Comparison of ENCODE assay signal across 8 mouse cellular contexts in the genomic region with DNA sequence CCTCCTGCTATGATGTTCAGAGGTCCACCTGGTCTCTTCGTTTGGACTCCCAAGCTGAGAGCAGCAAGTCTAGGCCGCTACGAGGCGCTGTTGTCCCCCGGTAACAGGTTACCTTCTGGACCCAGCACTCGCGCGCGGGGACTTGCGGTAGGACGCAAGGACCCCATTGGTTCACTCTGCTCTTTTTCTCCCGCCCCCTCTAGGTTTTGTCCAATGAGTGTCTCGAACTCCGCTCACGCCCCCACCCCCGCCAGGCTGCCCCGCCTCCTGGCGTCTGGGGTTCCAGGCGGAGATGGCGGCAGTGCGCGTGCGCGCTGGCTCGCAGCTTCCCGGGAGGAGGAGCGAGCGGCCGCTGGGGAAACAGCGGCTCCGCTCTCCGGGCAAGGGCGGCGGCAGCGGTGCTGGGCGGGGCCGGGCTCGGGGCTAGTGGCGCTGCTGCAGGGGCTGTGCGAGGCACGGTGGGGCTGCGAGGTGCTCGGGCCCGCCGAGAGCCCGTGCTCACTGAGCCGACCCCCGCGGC. TPM values are rescaled to one million over a fixed set of nuclear protein-coding genes. Genes with fewer than 3 reads are reported as not detected.
A peak's percentile ranks its signal among the peaks of the same experiment; 100 is the strongest.
DNase-seq lines count a peak whose midpoint lies in the region; ATAC-seq and TF ChIP-seq lines count a peak whose summit lies in the region.

A gene (plus strand): TSS at position 270 of the 520 bp plus-strand sequence.

- peak within 1 kb of the TSS; percentile 61 for H3K4me2 ChIP-seq in forebrain, embryonic 15.5 days (replicated peaks)

- H3K4me3 ChIP-seq in ES-E14 (ENCODE audit: insufficient read depth in 1 of 2, low read depth in 1 of 2, low read length in 2 of 2, poor library complexity in 1 of 2, severe bottlenecking in 1 of 2), result peak within 1 kb of the TSS; percentile 91 to 92
- peak within 1 kb of the TSS; percentile 95 for H3K4me3 ChIP-seq in forebrain, embryonic 15.5 days
- H3K4me3 ChIP-seq in lung, adult 2 months (replicated peaks; ENCODE audit: extremely low read depth, low read depth, low read length), result peak within 1 kb of the TSS; percentile 87

- DNase-seq in ES-E14 (ENCODE audit: low read depth, low spot score), result peak; percentile 98
- DNase-seq in cerebellum, adult 11-12 months, result peak; percentile 99
- DNase-seq in heart, postnatal 25 days (ENCODE audit: low spot score), result peak; percentile 98
- DNase-seq in layer of hippocampus, adult 18-20 months (ENCODE audit: low spot score in 2 of 2), result peak; percentile 99
- DNase-seq in lung, adult 2 months, result peak; percentile 98
- DNase-seq in thymus, adult 18-20 months, result peak; percentile 98 to 99

- no peaks in the 10 kb centered on the region for H3K36me3 ChIP-seq in ES-E14 (ENCODE audit: control insufficient read depth, insufficient read depth, low read length, poor library complexity, severe bottlenecking)
- no peaks in the 10 kb centered on the region for H3K36me3 ChIP-seq in forebrain, embryonic 15.5 days

- 1% methylated on average over 48 of the region's 49 CpGs for WGBS in forebrain, embryonic 15.5 days
- under 1% methylated on average over 49 of the region's 49 CpGs for WGBS in lung, adult 2 months

- in situ Hi-C loops in ES-E14 (cut with MboI; ENCODE audit: low sequenced_read_pairs in 2 of 2, unreplicated experiment in 2 of 2), result no loop called here

- TF ChIP-seq POLR2A in lung, adult 2 months (IDR thresholded peaks at IDR 0.05; ENCODE audit: borderline replicate concordance, extremely low read depth, low read depth, low read length), result peak; percentile 60; the same call in 1 of the 2 replicates

- H3K9me3 ChIP-seq in ES-E14 (ENCODE audit: control insufficient read depth, insufficient read depth, low read depth, low read length), result no peaks in the 10 kb centered on the region
- H3K9me3 ChIP-seq in forebrain, embryonic 15.5 days, result no peaks in the 10 kb centered on the region

- no peaks in the 10 kb centered on the region for H3K27me3 ChIP-seq in forebrain, embryonic 15.5 days

- peak; percentile 99 for ATAC-seq in forebrain, embryonic 15.5 days (replicated peaks)
- ATAC-seq in neutrophil, adult 5-6 weeks (ENCODE audit: extremely low read depth, insufficient number of reproducible peaks, low FRiP score, poor library complexity, severe bottlenecking), result peak; percentile 93

- peak within 1 kb of the TSS; percentile 85 for H3K9ac ChIP-seq in ES-E14 (ENCODE audit: insufficient read depth, low read depth, low read length, poor library complexity, severe bottlenecking)
- H3K9ac ChIP-seq in forebrain, embryonic 15.5 days (replicated peaks), result peak within 1 kb of the TSS; percentile 92

- peak; percentile 88 for TF ChIP-seq CTCF in lung, adult 2 months (IDR thresholded peaks at IDR 0.05; ENCODE audit: insufficient read depth, low read length)

- intact Hi-C loops in heart, postnatal 25 days (cut with DNase I), result loop anchor here (2.0 kb wide), 1 partner anchor 52 kb away; no protein-coding TSS in a partner anchor

- peaks cover 2% of the 10 kb centered on the region in 2 experiments; a peak in 3 of 4 replicates for H3K4me1 ChIP-seq in ES-E14 (ENCODE audit: control insufficient read depth in 2 of 2, insufficient read depth in 2 of 2, low read length in 2 of 2, poor library complexity in 1 of 2)
- peaks cover 17% of the 10 kb centered on the region for H3K4me1 ChIP-seq in forebrain, embryonic 15.5 days
- peaks cover 5% of the 10 kb centered on the region for H3K4me1 ChIP-seq in lung, adult 2 months (ENCODE audit: control insufficient read depth, insufficient read depth, low read length)

- H3K27ac ChIP-seq in ES-E14 (ENCODE audit: insufficient read depth, low read depth, low read length, poor library complexity, severe bottlenecking), result peak within 1 kb of the TSS; percentile 84
- H3K27ac ChIP-seq in forebrain, embryonic 15.5 days (replicated peaks), result peak within 1 kb of the TSS; percentile 76

TF ChIP-seq in ES-E14, 5 proteins besides CTCF, POLR2A, EP300 and RAD21:
- TF ChIP-seq CHD2 (IDR thresholded peaks at IDR 0.05; ENCODE audit: low read depth, low read length) (peak; percentile 64; the same call in 1 of the 2 replicates), MAFK (IDR thresholded peaks at IDR 0.05; ENCODE audit: insufficient read depth, low read depth, low read length) (no peak), HCFC1 (IDR thresholded peaks at IDR 0.05; ENCODE audit: borderline replicate concordance, insufficient read depth, low read length) (0 out of 2 replicates have a peak, but pooled peaks have one; percentile 58), ZNF384 (IDR thresholded peaks at IDR 0.05; ENCODE audit: low read depth, low read length) (no peak)

RNA-seq across cellular contexts. Expression of the gene that starts here (rescaled TPM):
- 73.9 and 160 TPM in 2 replicates for total RNA-seq in ES-E14 (2012; rRNA removed)
- 25.7 and 27.6 TPM in 2 replicates for polyA plus RNA-seq in forebrain, embryonic 15.5 days (2015; fragmentation: Nextera tagmentation; extraction: Ambion mirVana)
- total RNA-seq in heart, postnatal 25 days (2021), result 10 to 100 TPM; 78.3 to 96.3 TPM
- 100 to 1,000 TPM; 276 to 284 TPM for total RNA-seq in layer of hippocampus, adult 18-20 months (2021)
- polyA plus RNA-seq in lung, adult 2 months (2012; rRNA removed), result 67.1 and 76.5 TPM in 2 replicates
- total RNA-seq in neutrophil, adult 5-6 weeks (2017), result 87.8 and 90.5 TPM in 2 replicates

Comparison
In these comparisons a context has a peak if more than half of its experiments do, and no peak if none do; other contexts are left out.
1. Peak in every context shown above with its lines: DNase-seq, ATAC-seq, H3K4me3 ChIP-seq and H3K27ac ChIP-seq.